Mouse (Mus musculus) erythroblast, embryonic 14.5 days (primary cell): ENCODE data around the gene Olfr1122. TPM values are rescaled to one million over a fixed set of nuclear protein-coding genes. Genes with fewer than 3 reads are reported as not detected.

Source experiments
- H3K27me3 ChIP-seq: 2 replicates; pipeline ENCODE4 v1.6.1; 2012; ENCODE audit warnings: inconsistent platforms; ENCODE audit not compliant: control insufficient read depth
- H3K36me3 ChIP-seq: 2 replicates; pipeline ENCODE4 v1.6.1; 2012; ENCODE audit warnings: mild to moderate bottlenecking, inconsistent platforms; ENCODE audit not compliant: control insufficient read depth
- H3K4me1 ChIP-seq: 2 replicates; pipeline ENCODE4 v1.6.1; 2012; ENCODE audit warnings: inconsistent platforms; ENCODE audit not compliant: control insufficient read depth
- H3K4me3 ChIP-seq: replicated peaks from 2 replicates; pipeline ENCODE3; 2012; ENCODE audit warnings: moderate library complexity, mild to moderate bottlenecking, inconsistent platforms
- H3K9me3 ChIP-seq: 2 replicates; pipeline ENCODE4 v1.6.1; 2012; ENCODE audit warnings: low read length, inconsistent platforms, mixed read lengths; ENCODE audit not compliant: control insufficient read depth
- GATA1 ChIP-seq: IDR thresholded peaks from 2 replicates; pipeline ENCODE4 v1.6.1; 2012; ENCODE audit warnings: low read length, inconsistent platforms, mixed read lengths
- TAL1 ChIP-seq: IDR thresholded peaks from 3 replicates; pipeline ENCODE4 v1.6.1; 2012; ENCODE audit warnings: low read length, inconsistent platforms, mixed read lengths
- polyA plus RNA-seq: library from polyadenylated mRNA; stranded (reverse); fragments of >175 nt; gene quantifications from 2 replicates; pipeline ENCODE4 v1.2.3, GENCODE M21; 2012

The Olfr1122 gene
- polyA plus RNA-seq, 1 experiment = not detected

GRCm38 (mm10) chr2:87437731-87438130 lies 52.1 kb downstream of the Olfr1122 start:
- Histone ChIP-seq H3K27me3 (no peaks in the 10 kb centered on the region), H3K9me3 (peaks cover 7% of the 10 kb centered on the region), H3K4me1 (no peaks in the 10 kb centered on the region), H3K36me3 (no peaks in the 10 kb centered on the region), H3K4me3 (no peak overlapping the region)
- TF ChIP-seq TAL1 = no peak
- no peak for TF ChIP-seq GATA1

Other genes starting within 250 kb of the Olfr1122 start
- not detected in 2 replicates for gene Olfr1110, start 245.5 kb upstream of the Olfr1122 start, polyA plus RNA-seq
- gene Olfr1111, start 233.2 kb upstream of the Olfr1122 start, polyA plus RNA-seq = not detected in 2 replicates
- not detected in 2 replicates for gene Olfr1112, start 198.1 kb upstream of the Olfr1122 start, polyA plus RNA-seq
- gene Olfr1113, start 176.9 kb upstream of the Olfr1122 start, polyA plus RNA-seq = not detected in 2 replicates
- gene Olfr1115, start 137.8 kb upstream of the Olfr1122 start, polyA plus RNA-seq = not detected in 2 replicates
- under 0.01 TPM in 1 of 2 replicates, not detected in the other for gene Olfr1116, start 118.3 kb upstream of the Olfr1122 start, polyA plus RNA-seq
- not detected in 2 replicates for gene Olfr1118, start 78.3 kb upstream of the Olfr1122 start, polyA plus RNA-seq
- gene Olfr1120, start 31.0 kb upstream of the Olfr1122 start, polyA plus RNA-seq = not detected in 2 replicates
- 0.04 TPM in 1 of 2 replicates, not detected in the other for gene Olfr1121, start 16.0 kb upstream of the Olfr1122 start, polyA plus RNA-seq
- not detected in 2 replicates for gene Olfr1123, start 30.8 kb downstream of the Olfr1122 start, polyA plus RNA-seq
- gene Olfr1124, start 44.4 kb downstream of the Olfr1122 start, polyA plus RNA-seq = not detected in 2 replicates
- gene Olfr1126, start 68.1 kb downstream of the Olfr1122 start, polyA plus RNA-seq = not detected in 2 replicates
- gene Pramel7, start 111.2 kb downstream of the Olfr1122 start, polyA plus RNA-seq = 0.03 TPM in 1 of 2 replicates, not detected in the other
- gene Pramel6, start 120.7 kb downstream of the Olfr1122 start, polyA plus RNA-seq = not detected in 2 replicates
- not detected in 2 replicates for gene Olfr153, start 145.9 kb downstream of the Olfr1122 start, polyA plus RNA-seq
- 0.09 TPM in 1 of 2 replicates, not detected in the other for gene Olfr1128, start 159.7 kb downstream of the Olfr1122 start, polyA plus RNA-seq
- gene Olfr1129, start 188.1 kb downstream of the Olfr1122 start, polyA plus RNA-seq = not detected in 2 replicates
- gene Olfr1130, start 220.4 kb downstream of the Olfr1122 start, polyA plus RNA-seq = not detected in 2 replicates
- not detected in 2 replicates for gene Olfr1131, start 241.3 kb downstream of the Olfr1122 start, polyA plus RNA-seq